Mouse (Mus musculus) granulocyte monocyte progenitor cell, adult 5-6 weeks (primary cell): ENCODE results near the gene Msh6. TPM values are rescaled to one million over a fixed set of nuclear protein-coding genes. Genes with fewer than 3 reads are reported as not detected.
"Not testable (repeated sequence)": the region's sequence is repeated elsewhere in the genome, so short reads cannot be mapped to it uniquely, and the experiment has no call there.

Experiments used
- ATAC-seq: replicated peaks from 2 replicates; pipeline ENCODE4 v1.8.0; 2016; ENCODE audit warnings: mild to moderate bottlenecking, moderate TSS enrichment, inconsistent platforms; ENCODE audit not compliant: poor library complexity, severe bottlenecking
- total RNA-seq, 2 experiments: library from RNA; stranded (forward) in 1 of 2; stranded (reverse) in 1 of 2; fragments of 200-712, 200-1000 nt in 1 of 2; fragments of >200 nt in 1 of 2; fragmentation: Nextera tagmentation in 1 of 2; gene quantifications; 2 replicates each; pipeline ENCODE4 v1.2.3; 2014 to 2017

Gene Msh6
- total RNA-seq, 2 experiments from 2014 or later, result 59.2 to 84.2 TPM

DNA sequence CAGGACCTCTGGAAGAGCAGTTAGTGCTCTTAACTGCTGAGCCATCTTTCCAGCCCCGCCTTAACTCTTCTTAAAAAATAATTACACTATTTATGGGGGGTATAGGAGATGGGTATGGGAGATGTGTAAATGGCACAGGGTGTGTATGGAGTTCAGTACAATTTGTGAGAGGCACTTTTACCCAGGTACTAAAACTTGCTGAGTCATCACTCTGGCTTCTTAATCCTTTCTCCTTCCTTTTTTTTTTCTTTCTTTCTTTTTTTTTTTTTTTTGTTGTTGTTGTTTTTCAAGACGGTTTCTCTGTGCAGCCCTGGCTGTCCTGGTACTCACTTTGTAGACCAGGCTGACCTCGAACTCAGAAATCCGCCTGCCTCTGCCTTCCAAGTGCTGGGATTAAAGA is 2.1 kb downstream of the Msh6 start:
- ATAC-seq, result not testable (repeated sequence)

DNA sequence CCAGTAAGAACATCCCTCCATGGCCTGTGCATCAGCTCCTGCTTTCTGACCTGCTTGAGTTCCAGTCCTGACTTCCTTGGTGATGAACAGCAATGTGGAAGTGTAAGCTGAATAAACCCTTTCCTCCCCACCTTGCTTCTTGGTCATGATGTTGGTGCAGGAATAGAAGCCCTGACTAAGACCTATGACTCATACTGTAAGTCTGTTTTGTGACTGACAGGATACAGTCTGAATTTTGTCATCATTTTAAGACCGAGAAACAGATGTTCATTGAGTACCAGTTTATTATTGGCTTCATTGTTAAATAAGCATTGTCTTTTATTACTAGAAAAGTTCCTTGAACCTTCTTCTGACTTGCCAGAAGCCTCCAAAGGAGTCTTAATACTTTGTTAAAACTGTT is 4.8 kb downstream of the Msh6 start:
- ATAC-seq, result not testable (repeated sequence)

DNA sequence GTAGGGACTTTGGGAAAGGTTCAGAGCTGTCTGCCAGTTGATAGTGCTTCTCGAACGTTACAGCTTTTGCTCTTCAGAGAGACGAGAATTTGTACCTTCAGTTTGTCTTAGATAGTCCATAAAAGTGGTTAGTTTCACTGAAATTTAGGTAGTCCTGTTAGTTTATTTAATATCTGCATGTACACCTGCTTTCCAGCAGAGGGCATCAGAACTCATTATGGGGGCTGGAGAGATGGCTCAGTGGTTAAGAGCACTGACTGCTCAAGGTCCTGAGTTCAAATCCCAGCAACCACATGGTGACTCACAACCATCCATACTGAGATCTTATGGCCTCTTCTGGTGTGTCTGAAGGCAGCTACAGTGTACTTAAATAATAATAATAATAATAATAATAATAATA is 7.2 kb downstream of the Msh6 start:
- ATAC-seq, result no peak

DNA sequence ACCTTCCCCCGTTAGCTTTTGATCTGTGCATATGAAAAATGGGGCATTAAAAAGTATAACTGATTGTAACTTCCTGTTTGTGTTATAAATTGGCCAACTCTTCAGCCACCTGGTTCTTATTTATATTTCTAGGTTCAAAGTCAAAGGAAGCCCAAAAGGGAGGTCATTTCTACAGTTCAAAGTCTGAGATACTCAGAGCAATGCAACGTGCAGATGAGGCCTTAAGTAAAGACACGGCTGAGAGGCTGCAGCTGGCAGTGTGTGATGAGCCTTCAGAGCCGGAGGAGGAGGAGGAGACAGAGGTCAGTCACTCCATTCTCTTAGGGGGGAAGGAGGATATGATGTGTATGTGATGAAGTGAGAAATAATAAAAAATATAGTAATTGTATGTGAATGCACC is 8.5 kb downstream of the Msh6 start:
- ATAC-seq, result no peak

DNA sequence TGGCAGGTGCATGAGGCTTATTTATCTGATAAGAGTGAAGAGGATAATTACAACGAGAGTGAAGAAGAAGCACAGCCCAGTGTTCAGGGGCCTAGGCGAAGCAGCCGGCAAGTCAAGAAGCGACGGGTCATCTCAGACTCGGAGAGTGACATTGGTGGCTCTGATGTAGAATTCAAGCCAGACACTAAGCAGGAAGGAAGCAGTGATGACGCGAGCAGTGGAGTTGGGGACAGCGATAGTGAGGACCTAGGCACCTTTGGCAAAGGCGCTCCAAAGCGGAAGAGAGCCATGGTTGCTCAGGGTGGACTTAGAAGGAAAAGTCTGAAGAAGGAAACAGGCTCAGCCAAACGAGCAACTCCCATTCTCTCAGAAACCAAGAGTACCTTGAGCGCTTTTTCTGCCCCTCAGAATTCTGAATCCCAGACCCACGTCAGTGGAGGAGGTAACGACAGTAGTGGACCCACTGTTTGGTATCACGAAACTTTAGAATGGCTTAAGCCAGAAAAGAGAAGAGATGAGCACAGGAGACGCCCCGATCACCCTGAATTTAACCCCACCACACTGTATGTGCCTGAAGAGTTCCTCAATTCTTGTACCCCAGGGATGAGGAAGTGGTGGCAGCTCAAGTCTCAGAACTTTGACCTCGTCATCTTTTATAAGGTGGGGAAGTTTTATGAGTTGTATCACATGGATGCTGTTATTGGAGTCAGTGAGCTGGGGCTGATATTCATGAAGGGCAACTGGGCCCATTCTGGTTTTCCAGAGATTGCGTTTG is 9.8 kb downstream of the Msh6 start:
- peak; percentile 92 for ATAC-seq

DNA sequence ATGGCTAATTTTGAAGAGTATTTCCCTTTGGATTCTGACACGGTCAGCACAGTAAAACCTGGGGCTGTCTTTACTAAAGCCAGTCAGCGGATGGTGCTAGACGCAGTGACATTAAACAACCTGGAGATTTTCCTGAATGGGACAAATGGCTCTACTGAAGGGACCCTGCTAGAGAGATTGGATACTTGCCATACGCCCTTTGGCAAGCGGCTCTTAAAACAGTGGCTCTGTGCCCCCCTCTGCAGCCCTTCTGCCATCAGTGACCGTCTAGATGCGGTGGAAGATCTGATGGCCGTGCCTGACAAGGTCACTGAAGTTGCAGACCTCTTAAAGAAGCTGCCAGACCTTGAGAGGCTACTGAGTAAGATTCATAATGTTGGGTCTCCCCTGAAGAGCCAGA is 11.1 kb downstream of the Msh6 start:
- ATAC-seq, result no peak

DNA sequence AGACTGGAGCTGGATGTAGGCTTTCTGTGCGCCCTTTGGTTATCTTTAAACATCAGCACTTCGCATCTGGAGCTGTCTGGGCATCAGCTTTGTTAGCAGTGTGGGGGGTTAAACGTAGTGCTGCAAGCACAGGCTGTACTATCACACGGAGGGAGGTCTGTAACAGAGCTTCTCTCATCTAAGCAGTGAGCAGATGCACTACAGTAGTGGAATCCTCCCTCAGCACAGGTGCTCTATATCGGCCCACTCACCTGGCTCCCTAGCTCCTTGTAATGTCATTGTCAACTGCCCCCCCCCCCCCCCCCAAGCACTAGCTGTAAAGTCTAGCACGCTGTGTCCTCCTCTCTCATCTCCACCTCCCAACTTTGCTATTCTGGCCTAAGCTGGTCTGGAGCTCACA is 12.6 kb downstream of the Msh6 start:
- ATAC-seq, result no peak

DNA sequence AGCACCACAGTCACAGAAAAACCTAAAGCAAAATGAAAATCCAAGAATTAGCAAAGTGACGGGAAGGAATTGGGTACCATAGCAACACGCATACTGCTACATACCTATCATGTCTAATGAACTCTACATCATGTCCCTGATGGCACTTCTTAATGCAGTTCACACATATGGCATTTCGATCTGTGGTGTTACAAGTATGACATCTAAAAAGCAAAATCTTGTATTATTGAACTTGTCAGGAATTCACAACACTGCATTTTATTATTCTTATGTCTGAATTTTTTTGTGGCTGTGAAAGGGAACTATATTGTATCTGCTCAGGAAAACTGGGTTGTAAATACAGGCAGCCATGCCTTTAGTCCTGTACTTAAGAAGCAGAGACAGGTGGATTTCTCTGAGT is 17.3 kb downstream of the Msh6 start:
- ATAC-seq, result no peak

DNA sequence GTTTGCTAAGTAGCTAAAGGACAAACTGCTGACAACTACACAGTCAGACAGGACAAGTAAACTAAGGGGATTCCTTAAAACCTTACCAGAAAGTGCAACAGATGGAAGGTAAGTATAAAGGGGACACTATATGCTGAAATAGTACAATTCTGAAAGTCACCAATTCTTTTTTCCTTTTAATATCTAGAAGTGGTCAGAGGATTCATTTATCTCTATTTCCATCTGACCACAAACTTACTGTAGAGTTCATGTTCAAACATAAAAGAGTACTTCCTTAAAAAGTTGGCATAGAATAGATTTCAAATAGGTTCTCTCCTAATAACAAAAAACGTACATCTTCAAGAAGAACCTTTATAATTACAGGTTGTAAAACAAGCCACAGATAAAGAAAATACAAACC is 18.5 kb downstream of the Msh6 start:
- peak; percentile 35; the same call in 1 of the 2 replicates for ATAC-seq

DNA sequence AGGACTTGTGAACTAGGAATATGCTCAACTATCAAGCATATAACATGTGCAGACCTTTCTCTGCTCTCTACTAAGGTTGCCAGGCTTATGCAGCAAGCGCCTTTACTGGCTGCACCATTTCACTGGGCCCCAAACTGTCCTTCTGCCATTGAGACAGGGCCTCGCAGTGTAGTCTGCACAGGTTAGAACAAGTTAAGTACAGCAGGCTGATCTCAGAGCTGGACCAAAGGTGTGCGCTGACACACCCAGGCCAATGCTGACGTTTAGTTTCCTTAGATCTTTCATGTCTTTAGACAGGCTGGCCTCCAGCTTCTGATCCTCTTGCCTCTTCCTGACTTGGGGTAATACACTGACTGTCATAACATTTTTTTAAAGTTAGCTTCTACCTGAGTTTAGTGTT is 22.9 kb downstream of the Msh6 start:
- ATAC-seq, result no peak

DNA sequence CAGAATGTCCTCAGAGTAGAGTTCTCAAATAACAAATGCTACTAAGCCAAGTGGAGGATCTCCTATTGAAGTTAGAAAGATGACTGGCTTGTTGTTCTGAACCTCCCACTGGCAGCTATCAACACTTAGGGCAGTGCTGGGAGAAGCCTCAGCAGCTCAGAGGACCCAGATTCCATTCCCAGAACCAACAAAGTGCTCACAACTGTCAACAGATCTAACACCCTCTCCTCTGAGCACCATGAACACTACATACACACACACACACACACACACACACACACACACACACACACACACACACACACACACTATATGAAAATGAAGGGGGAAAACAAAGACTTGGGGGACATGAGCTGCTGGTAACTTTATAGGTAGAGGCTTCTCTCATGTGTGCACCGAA is 30.0 kb downstream of the Msh6 start:
- ATAC-seq, result no peak

DNA sequence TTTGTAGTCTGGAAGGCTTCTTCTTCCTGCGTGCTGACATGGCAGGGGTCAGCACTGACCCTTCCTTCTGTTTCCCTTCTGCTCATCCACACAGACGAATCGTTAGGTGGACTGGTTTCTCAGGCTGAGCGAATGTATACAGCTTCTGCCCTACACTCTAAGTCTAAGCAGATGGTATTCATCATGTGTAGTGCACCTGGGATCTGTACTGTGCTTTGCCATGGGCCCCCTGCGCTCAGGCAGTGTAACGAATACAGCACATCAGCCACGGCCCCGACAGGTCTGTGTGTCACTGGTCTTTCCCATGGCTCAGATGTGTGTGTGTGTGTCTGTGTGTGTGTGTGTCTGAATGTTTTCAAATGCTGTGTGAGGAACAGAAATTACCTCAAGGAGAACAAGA is 32.1 kb downstream of the Msh6 start:
- ATAC-seq, result no peak

DNA sequence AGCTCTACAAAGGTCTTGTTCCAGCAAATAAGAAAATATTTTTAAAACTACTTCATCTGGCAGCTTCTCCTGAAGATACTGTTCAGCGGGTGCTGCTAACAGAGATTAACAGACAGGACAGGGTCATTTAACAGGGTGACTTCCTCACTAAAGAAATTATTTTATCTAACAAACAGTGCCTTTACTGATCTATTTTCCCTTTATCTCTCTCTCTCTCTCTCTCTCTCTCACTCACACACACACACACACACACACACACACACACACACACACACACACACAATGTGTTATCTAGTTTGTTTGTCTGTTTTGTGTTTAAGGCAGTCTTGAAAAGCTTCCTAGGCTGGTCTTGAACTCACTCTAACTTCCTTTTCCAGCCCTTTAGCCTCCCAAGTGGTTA is 39.6 kb downstream of the Msh6 start:
- ATAC-seq, result no peak

DNA sequence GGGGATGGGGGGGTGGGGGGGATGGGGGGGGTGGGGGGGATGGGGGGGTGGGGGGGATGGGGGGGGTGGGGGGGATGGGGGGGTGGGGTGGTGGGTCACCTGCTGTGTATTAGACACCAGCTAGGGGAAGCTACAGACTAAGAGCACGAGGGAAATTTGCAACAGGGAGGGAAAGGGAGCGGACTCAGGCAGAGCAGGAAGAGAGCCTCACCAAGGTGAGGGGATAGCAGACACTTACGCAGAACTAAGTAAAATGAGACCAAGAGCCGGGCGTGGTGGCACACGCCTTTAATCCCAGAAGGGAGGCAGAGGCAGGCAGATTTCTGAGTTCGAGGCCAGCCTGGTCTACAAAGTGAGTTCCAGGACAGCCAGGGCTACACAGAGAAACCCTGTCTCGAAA is 41.2 kb downstream of the Msh6 start:
- not testable (repeated sequence) for ATAC-seq

DNA sequence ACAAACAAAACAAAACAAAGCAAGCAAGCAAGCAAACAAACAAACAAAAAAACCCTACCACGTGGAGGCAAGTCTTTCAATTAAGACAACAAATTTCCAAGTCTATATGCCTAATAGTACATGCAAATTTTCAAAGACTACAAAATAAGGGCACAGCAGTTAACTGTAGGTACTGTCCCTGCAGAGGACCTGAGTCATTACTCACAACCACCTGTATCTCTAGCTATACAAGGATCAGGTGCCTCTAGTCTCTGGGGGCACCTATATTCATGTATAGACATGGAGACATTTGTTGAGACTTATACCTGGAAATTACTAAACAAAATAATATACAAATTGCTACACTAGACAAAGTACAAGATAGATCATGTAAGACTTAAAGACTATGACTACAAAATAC is 49.1 kb downstream of the Msh6 start:
- no peak for ATAC-seq

DNA sequence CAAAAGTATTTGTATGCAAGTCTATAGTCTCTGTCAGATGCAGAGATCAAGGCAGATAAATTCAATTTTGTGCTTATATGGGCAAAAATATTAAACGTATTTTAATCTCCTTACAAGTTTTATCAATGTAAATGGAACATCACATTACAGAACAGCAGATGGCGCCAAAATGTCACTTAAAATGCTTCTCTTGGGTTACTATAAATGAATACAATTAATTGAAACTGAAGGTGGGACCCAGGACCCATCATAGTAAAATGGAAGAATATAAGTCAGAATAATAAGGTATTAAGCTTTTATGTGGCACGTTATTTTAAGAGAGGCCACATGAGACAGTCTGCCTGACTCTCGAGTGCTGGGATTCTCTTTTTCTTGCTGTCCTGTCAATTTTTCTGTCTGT is 50.4 kb downstream of the Msh6 start:
- peak; percentile 75 for ATAC-seq

DNA sequence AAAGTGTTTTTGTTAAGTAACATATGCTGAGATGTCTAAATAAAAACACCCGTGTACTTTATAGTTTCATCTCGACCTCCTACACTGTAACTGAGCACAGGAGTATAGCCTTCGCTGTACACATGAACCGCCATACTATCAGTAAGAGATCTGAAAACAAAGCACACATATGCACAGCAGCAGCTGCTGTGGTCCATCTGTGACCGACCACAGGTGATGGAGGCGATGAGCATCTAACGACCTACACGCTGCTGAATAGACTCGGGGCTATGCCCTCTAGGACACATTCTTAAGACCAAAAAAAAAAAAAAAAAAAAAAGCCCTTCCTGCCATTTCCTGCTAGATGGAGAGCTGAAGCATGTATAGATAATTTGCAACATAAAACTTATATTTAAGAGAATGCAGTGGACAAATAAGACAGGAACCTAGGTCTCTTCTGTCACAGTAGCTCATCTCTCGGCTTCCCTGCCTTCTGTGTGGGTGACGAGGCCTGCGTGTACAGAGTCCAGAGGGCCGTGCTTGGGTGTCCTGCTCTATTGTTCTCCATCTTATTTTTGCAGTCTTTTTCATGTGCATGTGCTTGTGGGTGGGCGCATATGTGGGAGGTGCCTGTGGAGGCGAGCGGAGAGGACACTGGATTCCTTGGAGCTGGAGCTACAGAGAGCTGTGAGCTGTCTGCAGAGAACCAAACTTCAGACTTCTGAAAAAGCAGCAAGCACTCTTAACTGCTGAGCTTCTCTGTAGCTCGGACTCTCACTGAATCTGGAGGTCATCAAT is 54.5 kb downstream of the Msh6 start:
- ATAC-seq, result no peak

DNA sequence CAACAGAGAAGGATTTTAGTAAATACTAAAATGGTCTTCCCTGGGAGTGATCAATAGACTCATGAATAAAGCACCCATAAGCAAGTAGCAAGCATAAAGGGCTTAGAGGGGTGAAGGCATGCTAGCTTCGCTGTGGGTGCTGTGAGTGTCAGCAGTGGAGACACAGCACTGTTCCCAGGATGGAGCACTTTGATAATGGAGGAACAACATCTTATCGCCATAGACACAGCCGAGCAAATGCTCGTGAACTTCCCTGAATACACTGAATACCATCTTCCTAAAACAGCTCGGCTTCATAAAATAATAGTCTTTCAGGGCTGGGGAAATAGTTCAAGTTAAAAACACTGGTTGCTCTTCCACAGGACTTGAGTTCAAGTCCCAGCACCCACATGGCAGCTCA is 56.9 kb downstream of the Msh6 start:
- no peak for ATAC-seq

DNA sequence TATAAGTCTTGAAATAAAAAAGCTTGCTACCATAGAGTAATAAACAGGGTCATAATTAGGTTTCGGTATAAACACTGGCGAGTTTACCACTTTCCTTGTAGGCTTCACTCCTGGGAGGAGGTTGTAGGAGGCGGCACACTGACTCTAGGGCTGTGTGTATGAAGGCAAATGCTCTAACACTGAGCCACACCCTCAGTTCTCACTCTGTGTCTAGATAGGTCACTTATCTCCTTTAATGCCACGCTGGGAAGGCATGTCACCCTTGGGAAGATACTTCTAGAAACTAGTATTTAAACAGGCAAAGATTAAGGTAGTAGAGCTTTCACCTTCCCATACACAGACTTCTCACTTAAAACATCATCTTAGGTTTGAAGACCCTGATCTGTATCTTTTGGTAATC is 59.6 kb downstream of the Msh6 start:
- no peak for ATAC-seq
